9 mouse cellular contexts compared by ENCODE assay signal in genomic region chr12:73053668-73054241, GRCm38 (mm10). TPM values are rescaled to one million over a fixed set of nuclear protein-coding genes. Genes with fewer than 3 reads are reported as not detected.
A peak's percentile ranks its signal among the peaks of the same experiment; 100 is the strongest.
DNase-seq lines count a peak whose midpoint lies in the region; ATAC-seq lines count a peak whose summit lies in the region.
"Had no signal": no experiment of that assay in that cellular context is flagged by ENCODE, and none has a peak within 500 bp of the region (broad histone marks: within the 10 kb centered on the region; RNA-seq: fewer than 3 reads in every experiment).

TSS of gene Six1 (minus strand) at chr12:73053887.

- peak; percentile 54 to 60 for DNase-seq in cerebellum, postnatal 10 days
- no peak for DNase-seq in cerebellum, adult 11 months
- DNase-seq in adrenal gland, adult 18-20 months (ENCODE audit: low spot score in 2 of 2) = peak; percentile 70 to 71
- DNase-seq in forebrain, embryonic 14.5 days (ENCODE audit: low spot score) = no peak
- DNase-seq in limb, embryonic 11.5 days (ENCODE audit: low spot score) = peak; percentile 88
- DNase-seq in midbrain, embryonic 10.5 days (ENCODE audit: low spot score) = peak; percentile 87

- H3K4me2 ChIP-seq in forebrain, embryonic 14.5 days (ENCODE audit: low read length) = peak within 1 kb of the TSS; percentile 43
- H3K4me2 ChIP-seq in limb, embryonic 11.5 days (ENCODE audit: low read depth, severe bottlenecking) = peak within 1 kb of the TSS; percentile 88
- H3K4me2 ChIP-seq in stomach, embryonic 16.5 days (ENCODE audit: low read depth, low read length) = peak within 1 kb of the TSS; percentile 90

- H3K4me1 ChIP-seq in forebrain, embryonic 14.5 days (ENCODE audit: control insufficient read depth, insufficient read depth, low read length) = no peaks in the 10 kb centered on the region
- H3K4me1 ChIP-seq in limb, embryonic 11.5 days (ENCODE audit: control insufficient read depth, insufficient read depth, low read length) = peaks cover 44% of the 10 kb centered on the region
- peaks cover 36% of the 10 kb centered on the region for H3K4me1 ChIP-seq in midbrain, embryonic 10.5 days
- H3K4me1 ChIP-seq in stomach, embryonic 16.5 days (ENCODE audit: control insufficient read depth, insufficient read depth, low read length) = no peaks in the 10 kb centered on the region

- no peaks in the 10 kb centered on the region for H3K9me3 ChIP-seq in forebrain, embryonic 14.5 days (replicated peaks; ENCODE audit: control insufficient read depth, low read length)
- no peaks in the 10 kb centered on the region for H3K9me3 ChIP-seq in limb, embryonic 11.5 days (ENCODE audit: control insufficient read depth, low read length)
- H3K9me3 ChIP-seq in midbrain, embryonic 10.5 days (replicated peaks) = no peaks in the 10 kb centered on the region
- H3K9me3 ChIP-seq in stomach, embryonic 16.5 days (replicated peaks; ENCODE audit: control insufficient read depth, low read length) = no peaks in the 10 kb centered on the region

- under 1% methylated on average over 42 of the region's 42 CpGs for WGBS in forebrain, embryonic 14.5 days
- 0% methylated on average over 42 of the region's 42 CpGs for WGBS in limb, embryonic 11.5 days
- under 1% methylated on average over 42 of the region's 42 CpGs for WGBS in midbrain, embryonic 10.5 days
- WGBS in stomach, embryonic 16.5 days = under 1% methylated on average over 42 of the region's 42 CpGs

- no peak within 1 kb of the TSS for H3K9ac ChIP-seq in forebrain, embryonic 14.5 days (ENCODE audit: low read length)
- peak within 1 kb of the TSS; percentile 49 for H3K9ac ChIP-seq in limb, embryonic 11.5 days (ENCODE audit: low read length)
- peak within 1 kb of the TSS; percentile 38 for H3K9ac ChIP-seq in stomach, embryonic 16.5 days (ENCODE audit: low read length)

- no peaks in the 10 kb centered on the region for H3K36me3 ChIP-seq in forebrain, embryonic 14.5 days (ENCODE audit: control insufficient read depth, insufficient read depth, low read length)
- H3K36me3 ChIP-seq in limb, embryonic 11.5 days (ENCODE audit: control insufficient read depth, insufficient read depth, low read length) = no peaks in the 10 kb centered on the region
- no peaks in the 10 kb centered on the region for H3K36me3 ChIP-seq in midbrain, embryonic 10.5 days
- H3K36me3 ChIP-seq in stomach, embryonic 16.5 days (ENCODE audit: control insufficient read depth, insufficient read depth, low read length) = no peaks in the 10 kb centered on the region

- H3K27ac ChIP-seq in forebrain, embryonic 14.5 days (ENCODE audit: low read depth, low read length) = no peak within 1 kb of the TSS
- peak within 1 kb of the TSS; percentile 84 for H3K27ac ChIP-seq in limb, embryonic 11.5 days (replicated peaks; ENCODE audit: low read depth, low read length)
- no peak within 1 kb of the TSS; the same call in 1 of the 2 replicates for H3K27ac ChIP-seq in midbrain, embryonic 10.5 days (replicated peaks)
- no peak within 1 kb of the TSS for H3K27ac ChIP-seq in stomach, embryonic 16.5 days (ENCODE audit: low read length)

- peak; percentile 68 for ATAC-seq in forebrain, embryonic 14.5 days
- peak; percentile 20 to 58; a peak in 3 of 4 replicates for ATAC-seq in hematopoietic stem cell, adult 5-6 weeks (replicated peaks in 1 of 2; ENCODE audit: insufficient read depth in 1 of 2, low FRiP score in 2 of 2, low TSS enrichment in 1 of 2, low read depth in 1 of 2, poor library complexity in 2 of 2, severe bottlenecking in 2 of 2)
- peak; percentile 81 for ATAC-seq in limb, embryonic 11.5 days (ENCODE audit: insufficient number of reproducible peaks, low FRiP score, low TSS enrichment, low read depth)
- peak; percentile 89 for ATAC-seq in stomach, embryonic 16.5 days (ENCODE audit: insufficient read depth, low FRiP score)

- peak within 1 kb of the TSS; percentile 24 for H3K4me3 ChIP-seq in forebrain, embryonic 14.5 days (ENCODE audit: low read depth, low read length)
- H3K4me3 ChIP-seq in limb, embryonic 11.5 days (ENCODE audit: low read depth, low read length) = peak within 1 kb of the TSS; percentile 53
- H3K4me3 ChIP-seq in midbrain, embryonic 10.5 days = peak within 1 kb of the TSS; percentile 54
- peak within 1 kb of the TSS; percentile 56 for H3K4me3 ChIP-seq in stomach, embryonic 16.5 days (replicated peaks; ENCODE audit: low read length)

- H3K27me3 ChIP-seq in forebrain, embryonic 14.5 days (replicated peaks; ENCODE audit: control insufficient read depth, insufficient read depth, low read length) = peaks cover 79% of the 10 kb centered on the region
- peaks cover 19% of the 10 kb centered on the region for H3K27me3 ChIP-seq in limb, embryonic 11.5 days (ENCODE audit: control insufficient read depth, insufficient read depth, low read length)
- H3K27me3 ChIP-seq in midbrain, embryonic 10.5 days (ENCODE audit: low read depth, poor library complexity, severe bottlenecking) = peaks cover 95% of the 10 kb centered on the region
- peaks cover 76% of the 10 kb centered on the region for H3K27me3 ChIP-seq in stomach, embryonic 16.5 days (ENCODE audit: control insufficient read depth, insufficient read depth, low read length)

RNA-seq across cellular contexts. Expression of gene Six1, which starts in this region (rescaled TPM):
- total RNA-seq in adrenal gland, adult 18-20 months (2021) = 1 to 10 TPM; 1.8 to 8.8 TPM
- polyA plus RNA-seq in forebrain, embryonic 14.5 days (2014; fragmentation: Nextera tagmentation; extraction: Ambion mirVana) = 0.36 and 0.52 TPM in 2 replicates
- total RNA-seq in hematopoietic stem cell, adult 5-6 weeks (2017) = not detected in 2 replicates
- 58.5 and 66.4 TPM in 2 replicates for polyA plus RNA-seq in limb, embryonic 11.5 days (2014; fragmentation: Nextera tagmentation; extraction: Ambion mirVana)
- polyA plus RNA-seq in midbrain, embryonic 10.5 days (2016; fragmentation: Nextera tagmentation; extraction: Ambion mirVana) = 8.3 and 8.5 TPM in 2 replicates
- 0.06 and 1.9 TPM in 2 replicates for polyA plus RNA-seq in stomach, embryonic 16.5 days (2015; fragmentation: Nextera tagmentation; extraction: Ambion mirVana)
- total RNA-seq: MEL had no signal

Comparison
In these comparisons a context has a peak if more than half of its experiments do, and no peak if none do; other contexts are left out.
1. DNase-seq: peak in cerebellum, postnatal 10 days (2 of 2), adrenal gland, adult 18-20 months (2 of 2), limb, embryonic 11.5 days (single experiment) and midbrain, embryonic 10.5 days (single experiment); none in cerebellum, adult 11 months (single experiment) and forebrain, embryonic 14.5 days (single experiment).
2. Peak in ATAC-seq, H3K4me3 ChIP-seq and H3K4me2 ChIP-seq in forebrain, embryonic 14.5 days; RNA of the gene not detected or under 1 TPM.
3. Peak in ATAC-seq in hematopoietic stem cell, adult 5-6 weeks; RNA of the gene not detected or under 1 TPM.
4. ATAC-seq: peak in every context shown above with its lines; median percentile 89 in stomach, embryonic 16.5 days; 81 in limb, embryonic 11.5 days; 68 in forebrain, embryonic 14.5 days; 39 in hematopoietic stem cell, adult 5-6 weeks.
5. Peak in every context shown above with its lines, with median percentiles within 50 percentile points of each other: H3K4me2 ChIP-seq and H3K4me3 ChIP-seq.